ENCODE assay signal across 24 mouse cellular contexts in the genomic region with DNA sequence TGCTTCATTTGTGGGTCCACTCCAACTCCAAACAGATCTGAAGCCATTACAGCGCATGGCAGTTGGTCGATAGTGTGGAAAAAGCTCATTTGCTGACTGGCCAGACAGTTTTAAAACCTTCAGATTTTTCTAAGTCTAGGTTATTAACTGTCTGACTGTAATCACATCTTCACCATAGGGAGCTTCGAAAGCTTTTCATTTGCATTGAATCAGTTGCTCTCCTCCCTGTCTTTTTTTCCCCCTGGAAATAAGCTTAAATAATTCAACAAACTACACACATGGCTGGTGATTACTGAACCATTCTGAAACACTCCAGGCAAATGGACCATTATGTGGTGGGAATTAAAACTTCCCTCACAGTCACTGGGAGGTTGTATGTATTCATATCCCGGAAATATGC.
DNase-seq lines count a peak whose midpoint lies in the region; ATAC-seq lines count a peak whose summit lies in the region.
"Had no signal": no experiment of that assay in that cellular context is flagged by ENCODE, and none has a peak within 500 bp of the region (broad histone marks: within the 10 kb centered on the region; RNA-seq: fewer than 3 reads in every experiment).

No protein-coding gene starts in this region.

- 72% methylated on average over 4 of the region's 4 CpGs for WGBS in forebrain, embryonic 14.5 days
- WGBS in forebrain, embryonic 10.5 days: 89% methylated on average over 4 of the region's 4 CpGs
- 53% methylated on average over 4 of the region's 4 CpGs for WGBS in midbrain, embryonic 13.5 days
- 77% methylated on average over 4 of the region's 4 CpGs for WGBS in midbrain, embryonic 10.5 days
- WGBS in midbrain, embryonic 14.5 days: 31% methylated on average over 4 of the region's 4 CpGs

- peak; percentile 32 for DNase-seq in forebrain, embryonic 14.5 days (ENCODE audit: low spot score)
- no peak for DNase-seq in forebrain, embryonic 10.5 days (ENCODE audit: extremely low spot score, low spot score)
- no peak for DNase-seq in midbrain, embryonic 10.5 days (ENCODE audit: low spot score)
- peak; percentile 64 for DNase-seq in midbrain, embryonic 14.5 days
- peak; percentile 58 for DNase-seq in retina, embryonic 14.5 days (ENCODE audit: low spot score)
- no peak for DNase-seq in spleen, postnatal 4 days (ENCODE audit: low spot score in 2 of 2)
- no peak for DNase-seq in adrenal gland, postnatal 4 days (ENCODE audit: low spot score in 2 of 2)
- DNase-seq: adrenal gland, postnatal 25 days; cerebellum, adult 2 months; cerebellum, postnatal 14 days; gastrocnemius, postnatal 25 days; heart, adult 18-20 months; heart, postnatal 36 days; kidney, postnatal 14 days; liver; lung, embryonic 14.5 days; lung, postnatal 14 days had no signal

- H3K36me3 ChIP-seq in forebrain, embryonic 14.5 days (ENCODE audit: control insufficient read depth, insufficient read depth, low read length): no peaks in the 10 kb centered on the region
- H3K36me3 ChIP-seq in forebrain, embryonic 10.5 days (replicated peaks): no peaks in the 10 kb centered on the region
- no peaks in the 10 kb centered on the region for H3K36me3 ChIP-seq in midbrain, embryonic 13.5 days
- no peaks in the 10 kb centered on the region for H3K36me3 ChIP-seq in midbrain, embryonic 10.5 days
- no peaks in the 10 kb centered on the region for H3K36me3 ChIP-seq in midbrain, embryonic 14.5 days (ENCODE audit: control insufficient read depth, insufficient read depth, low read length)
- H3K36me3 ChIP-seq: forebrain, embryonic 15.5 days; G1E had no signal

- no peak overlapping the region for H3K4me3 ChIP-seq in forebrain, embryonic 14.5 days (ENCODE audit: low read depth, low read length)
- no peak overlapping the region for H3K4me3 ChIP-seq in forebrain, embryonic 10.5 days
- no peak overlapping the region for H3K4me3 ChIP-seq in midbrain, embryonic 13.5 days (replicated peaks)
- no peak overlapping the region for H3K4me3 ChIP-seq in midbrain, embryonic 10.5 days
- H3K4me3 ChIP-seq in midbrain, embryonic 14.5 days (replicated peaks; ENCODE audit: low read depth, low read length): no peak overlapping the region
- H3K4me3 ChIP-seq: forebrain, embryonic 15.5 days; myocyte had no signal

- ATAC-seq in forebrain, embryonic 14.5 days: no peak
- ATAC-seq in midbrain, embryonic 13.5 days: peak; percentile 73
- peak; percentile 37; the same call in 1 of the 2 replicates for ATAC-seq in midbrain, embryonic 14.5 days (ENCODE audit: low FRiP score, low TSS enrichment)
- ATAC-seq: forebrain, embryonic 15.5 days; intestine, postnatal 0 days had no signal

- no peaks in the 10 kb centered on the region; the same call in 1 of the 2 replicates for H3K4me1 ChIP-seq in forebrain, embryonic 14.5 days (ENCODE audit: control insufficient read depth, insufficient read depth, low read length)
- H3K4me1 ChIP-seq in forebrain, embryonic 10.5 days: 0 out of 2 replicates have a peak, but pooled peaks cover 2% of the 10 kb centered on the region
- peaks cover 10% of the 10 kb centered on the region; the same call in 1 of the 2 replicates for H3K4me1 ChIP-seq in midbrain, embryonic 13.5 days (replicated peaks)
- H3K4me1 ChIP-seq in midbrain, embryonic 10.5 days: no peaks in the 10 kb centered on the region
- peaks cover 3% of the 10 kb centered on the region; the same call in 1 of the 2 replicates for H3K4me1 ChIP-seq in midbrain, embryonic 14.5 days (ENCODE audit: control insufficient read depth, insufficient read depth, low read length)

- no peaks in the 10 kb centered on the region; the same call in 1 of the 2 replicates for H3K9me3 ChIP-seq in forebrain, embryonic 14.5 days (replicated peaks; ENCODE audit: control insufficient read depth, low read length)
- no peaks in the 10 kb centered on the region for H3K9me3 ChIP-seq in forebrain, embryonic 10.5 days
- no peaks in the 10 kb centered on the region for H3K9me3 ChIP-seq in midbrain, embryonic 13.5 days
- no peaks in the 10 kb centered on the region for H3K9me3 ChIP-seq in midbrain, embryonic 10.5 days (replicated peaks)
- peaks cover 3% of the 10 kb centered on the region; the same call in 1 of the 2 replicates for H3K9me3 ChIP-seq in midbrain, embryonic 14.5 days (ENCODE audit: control insufficient read depth, low read length)
- H3K9me3 ChIP-seq: forebrain, embryonic 15.5 days; G1E had no signal

- H3K9ac ChIP-seq in forebrain, embryonic 14.5 days (ENCODE audit: low read length): no peak overlapping the region
- no peak overlapping the region for H3K9ac ChIP-seq in midbrain, embryonic 13.5 days (replicated peaks)
- no peak overlapping the region for H3K9ac ChIP-seq in midbrain, embryonic 14.5 days (replicated peaks; ENCODE audit: low read length)
- H3K9ac ChIP-seq: forebrain, embryonic 15.5 days; liver, embryonic 14.5 days; lung, embryonic 14.5 days had no signal

- H3K4me2 ChIP-seq in forebrain, embryonic 14.5 days (ENCODE audit: low read length): no peak overlapping the region
- H3K4me2 ChIP-seq in midbrain, embryonic 13.5 days (replicated peaks): no peak overlapping the region
- H3K4me2 ChIP-seq in midbrain, embryonic 14.5 days (ENCODE audit: low read length): no peak overlapping the region
- H3K4me2 ChIP-seq: forebrain, embryonic 15.5 days; heart, embryonic 11.5 days; lung, embryonic 14.5 days had no signal

- H3K27me3 ChIP-seq in forebrain, embryonic 14.5 days (replicated peaks; ENCODE audit: control insufficient read depth, insufficient read depth, low read length): no peaks in the 10 kb centered on the region
- no peaks in the 10 kb centered on the region for H3K27me3 ChIP-seq in forebrain, embryonic 10.5 days (ENCODE audit: poor library complexity, severe bottlenecking)
- no peaks in the 10 kb centered on the region for H3K27me3 ChIP-seq in midbrain, embryonic 13.5 days
- no peaks in the 10 kb centered on the region for H3K27me3 ChIP-seq in midbrain, embryonic 10.5 days (ENCODE audit: low read depth, poor library complexity, severe bottlenecking)
- no peaks in the 10 kb centered on the region for H3K27me3 ChIP-seq in midbrain, embryonic 14.5 days (ENCODE audit: control insufficient read depth, insufficient read depth, low read length)
- H3K27me3 ChIP-seq: forebrain, embryonic 15.5 days had no signal

- H3K27ac ChIP-seq in forebrain, embryonic 14.5 days (ENCODE audit: low read depth, low read length): no peak overlapping the region
- H3K27ac ChIP-seq in forebrain, embryonic 10.5 days: no peak overlapping the region
- peak overlapping the region; percentile 27; the same call in 1 of the 2 replicates for H3K27ac ChIP-seq in midbrain, embryonic 13.5 days
- no peak overlapping the region for H3K27ac ChIP-seq in midbrain, embryonic 10.5 days (replicated peaks)
- peak overlapping the region; percentile 49; the same call in 1 of the 2 replicates for H3K27ac ChIP-seq in midbrain, embryonic 14.5 days (replicated peaks; ENCODE audit: low read depth, low read length)
- H3K27ac ChIP-seq: forebrain, embryonic 15.5 days; liver, embryonic 14.5 days had no signal

Comparison
In these comparisons a context has a peak if more than half of its experiments do, and no peak if none do; other contexts are left out.
1. DNase-seq: peak in forebrain, embryonic 14.5 days (single experiment), midbrain, embryonic 14.5 days (single experiment) and retina, embryonic 14.5 days (single experiment); none in forebrain, embryonic 10.5 days (single experiment), midbrain, embryonic 10.5 days (single experiment), spleen, postnatal 4 days (0 of 2) and adrenal gland, postnatal 4 days (0 of 2).
2. H3K27ac ChIP-seq: peak in midbrain, embryonic 13.5 days (single experiment) and midbrain, embryonic 14.5 days (single experiment); none in forebrain, embryonic 14.5 days (single experiment), forebrain, embryonic 10.5 days (single experiment) and midbrain, embryonic 10.5 days (single experiment).